Mouse (Mus musculus) heart, adult 18-20 months (tissue): ENCODE measurements around the gene Olfr1495. TPM values are rescaled to one million over a fixed set of nuclear protein-coding genes. Genes with fewer than 3 reads are reported as not detected.
"Not testable (repeated sequence)": the region's sequence is repeated elsewhere in the genome, so short reads cannot be mapped to it uniquely, and the experiment has no call there.

Source experiments
- DNase-seq, 2 experiments: peaks; one replicate each; pipeline ENCODE4 v3.0.0; 2021 to 2022; ENCODE audit warnings: mixed read lengths in 1 of 2
- long read RNA-seq, 2 experiments: library from polyadenylated mRNA; stranded (forward); transcript quantifications; one replicate each; pipeline ENCODE4 v2.0.0; 2021
- total RNA-seq, 2 experiments: library from RNA; stranded (reverse); gene quantifications; 2 replicates each; pipeline ENCODE4 v1.2.3; 2021

The Olfr1495 gene
- not detected for total RNA-seq
- long read RNA-seq, experiment 1, result 0 reads
- long read RNA-seq, experiment 2, result 0 reads

DNA sequence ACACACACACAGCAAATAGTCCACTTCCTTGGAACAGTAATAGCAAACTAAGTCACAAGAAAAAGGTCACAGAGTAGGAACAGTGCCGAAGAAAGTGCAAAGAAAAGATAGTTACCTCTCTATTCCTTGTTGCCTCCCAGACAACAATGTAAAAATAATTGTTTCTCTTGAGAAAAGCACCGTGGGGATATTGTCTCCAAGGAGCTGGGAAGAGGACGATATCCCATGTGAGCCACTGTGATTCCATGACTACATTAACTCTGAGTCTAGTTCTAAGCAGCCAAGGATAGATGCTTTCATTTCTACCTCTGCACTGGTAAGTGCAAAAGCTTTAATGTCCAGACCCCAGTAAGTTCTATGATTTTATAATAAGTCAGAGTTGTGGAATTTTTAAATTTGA, at the start of gene Olfr1495:
Gene Olfr1495 (plus strand): TSS at position 301 of the 400 bp plus-strand sequence.
- DNase-seq, result no peak

- no peak for DNase-seq
Observed at GRCm38 (mm10) chr19:13722978-13723377, 41.4 kb upstream of the Olfr1495 start, which contains the start of gene Olfr1493-ps1. Olfr1493-ps1 (plus strand) TSS chr19:13723278.

- DNase-seq, result no peak
Observed at GRCm38 (mm10) chr19:13739428-13739827, 25.0 kb upstream of the Olfr1495 start, which contains the start of gene Olfr1494. Olfr1494 (plus strand) TSS chr19:13739728.

- no peak for DNase-seq
Observed at GRCm38 (mm10) chr19:13749366-13749765, 15.0 kb upstream of the Olfr1495 start.

- DNase-seq, result no peak
Observed at GRCm38 (mm10) chr19:13768565-13769276, 4.3 kb downstream of the Olfr1495 start.

DNA sequence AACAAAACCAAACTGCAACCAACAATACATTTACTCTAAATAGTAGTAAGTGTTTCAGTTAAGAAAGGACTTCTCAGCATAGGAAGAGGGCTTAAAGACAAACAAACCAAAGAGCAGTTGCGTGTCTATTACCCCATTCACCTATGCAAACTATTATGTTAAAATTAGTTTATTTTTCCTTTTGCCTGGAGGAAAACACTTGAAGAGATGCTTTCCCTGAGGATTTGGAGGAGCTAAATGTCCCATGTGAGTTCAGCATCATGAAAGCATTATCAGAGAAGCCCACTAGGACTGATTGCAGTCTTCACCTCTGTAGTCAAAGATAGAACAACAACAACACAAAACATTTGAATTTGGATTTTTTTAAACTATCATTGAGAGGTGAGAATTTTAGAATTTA, 13.2 kb downstream of the Olfr1495 start, which contains the start of gene Olfr1496:
Gene Olfr1496 (plus strand): TSS at position 301 of the 400 bp plus-strand sequence.
- DNase-seq, result no peak

GRCm38 (mm10) chr19:13798102-13798501, 33.7 kb downstream of the Olfr1495 start, which contains the start of gene Olfr1497:
Olfr1497 (minus strand) TSS chr19:13798202.
- DNase-seq, result no peak

DNA sequence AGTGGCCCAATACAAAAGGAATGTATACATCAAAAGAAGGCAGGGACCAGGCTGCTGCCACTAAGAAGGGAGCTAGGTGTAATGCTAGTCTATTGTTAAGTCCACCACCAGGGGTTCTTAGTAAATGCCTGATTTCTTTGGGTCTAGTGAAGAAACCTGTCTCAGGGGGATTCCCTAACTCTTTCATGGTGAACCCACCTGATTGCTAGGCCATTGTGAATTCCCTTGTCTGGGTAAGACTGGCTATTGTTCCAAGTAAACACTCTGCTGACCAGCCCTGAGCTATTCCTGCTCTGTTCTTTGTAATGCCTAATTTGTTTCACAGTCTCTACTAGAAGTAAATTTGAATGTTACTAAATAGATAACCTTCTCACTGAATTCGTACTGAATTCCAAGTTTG, 41.1 kb downstream of the Olfr1495 start:
- DNase-seq, result not testable (repeated sequence)

GRCm38 (mm10) chr19:13812823-13813222, 48.4 kb downstream of the Olfr1495 start:
- DNase-seq, result no peak

DNA sequence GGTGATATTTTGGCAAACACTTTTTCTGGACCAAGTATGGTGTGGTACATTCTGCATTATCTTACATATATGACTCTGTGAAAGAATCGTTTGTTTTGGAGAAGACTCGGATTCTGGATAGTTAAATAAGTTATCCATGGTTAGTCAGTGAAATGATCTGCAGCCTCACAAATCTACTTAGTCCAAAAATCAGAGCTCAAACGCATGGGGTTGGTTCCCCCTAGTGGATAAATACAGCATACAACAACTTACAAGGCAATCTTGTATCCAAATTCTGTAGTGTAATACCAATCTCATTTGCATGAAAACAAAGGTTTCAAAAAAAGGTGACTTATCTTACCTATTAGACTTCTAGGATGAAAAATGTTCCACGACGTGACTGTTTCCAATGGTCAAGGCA, 54.4 kb downstream of the Olfr1495 start:
- no peak for DNase-seq

GRCm38 (mm10) chr19:13819347-13819746, 54.9 kb downstream of the Olfr1495 start, which contains the start of gene Olfr1499:
Olfr1499 (minus strand) TSS chr19:13819447.
- DNase-seq, result no peak

Other genes with a start within 250 kb of the Olfr1495 start
- not detected for gene Olfr1480, start 236.7 kb upstream of the Olfr1495 start, total RNA-seq
- not detected for gene Olfr1484, start 181.1 kb upstream of the Olfr1495 start, total RNA-seq
- gene Olfr1487, start 147.2 kb upstream of the Olfr1495 start, total RNA-seq, result not detected
- gene Olfr1489, start 133.0 kb upstream of the Olfr1495 start, total RNA-seq, result not detected
- not detected for gene Olfr1490, start 113.5 kb upstream of the Olfr1495 start, total RNA-seq
- gene Olfr1491, start 67.3 kb upstream of the Olfr1495 start, total RNA-seq, result not detected
- not detected for gene Olfr1493-ps1, start 41.3 kb upstream of the Olfr1495 start, total RNA-seq
- not detected for gene Olfr1494, start 24.9 kb upstream of the Olfr1495 start, total RNA-seq
- gene Olfr1496, start 13.3 kb downstream of the Olfr1495 start, total RNA-seq, result not detected
- not detected for gene Olfr1497, start 33.6 kb downstream of the Olfr1495 start, total RNA-seq
- gene Olfr1499, start 54.8 kb downstream of the Olfr1495 start, total RNA-seq, result not detected
- not detected for gene Olfr1500, start 65.9 kb downstream of the Olfr1495 start, total RNA-seq
- gene Olfr1501, start 86.1 kb downstream of the Olfr1495 start, total RNA-seq, result not detected
- not detected for gene Olfr1502, start 97.2 kb downstream of the Olfr1495 start, total RNA-seq
- not detected for gene Olfr1504, start 133.3 kb downstream of the Olfr1495 start, total RNA-seq
- not detected for gene Olfr1505, start 148.9 kb downstream of the Olfr1495 start, total RNA-seq